Mouse (Mus musculus): ENCODE measurements at regions not wholly inside any gene's neighbourhood (a gene's known extent, or its start where the extent isn't known, plus 50 kb on each side); places are given as distances from the start of the nearest gene placed in this dataset.

- H3K27ac ChIP-seq (ENCODE audit: insufficient read depth, low read length), result no peak overlapping the region
- no peak for TF ChIP-seq POLR2A (IDR thresholded peaks at IDR 0.05; ENCODE audit: borderline replicate concordance, insufficient read depth, low read length)
- TF ChIP-seq CTCF (IDR thresholded peaks at IDR 0.05; ENCODE audit: borderline replicate concordance, insufficient read depth, low read depth, low read length), result no peak
- no peaks in the 10 kb centered on the region for H3K4me1 ChIP-seq (ENCODE audit: control insufficient read depth, insufficient read depth, low read length)
- 64% methylated on average over 1 of the region's 1 CpGs for WGBS
- H3K4me3 ChIP-seq (replicated peaks; ENCODE audit: insufficient read depth, low read depth, low read length), result no peak overlapping the region
- no peaks in the 10 kb centered on the region for H3K27me3 ChIP-seq (ENCODE audit: control insufficient read depth, insufficient read depth, low read length)
- no peak for DNase-seq
Measured at GRCm38 (mm10) chr13:119045112-119045511, 375.5 kb downstream of the Fgf10 start.

- no peak overlapping the region for H3K4me3 ChIP-seq (replicated peaks; ENCODE audit: insufficient read depth, low read depth, low read length)
- H3K27me3 ChIP-seq (ENCODE audit: control insufficient read depth, insufficient read depth, low read length), result no peaks in the 10 kb centered on the region
- no peak for DNase-seq
- TF ChIP-seq POLR2A (IDR thresholded peaks at IDR 0.05; ENCODE audit: borderline replicate concordance, insufficient read depth, low read length) (no peak), CTCF (IDR thresholded peaks at IDR 0.05; ENCODE audit: borderline replicate concordance, insufficient read depth, low read depth, low read length) (no peak)
- WGBS, result 72% methylated on average over 6 of the region's 6 CpGs
- no peaks in the 10 kb centered on the region for H3K4me1 ChIP-seq (ENCODE audit: control insufficient read depth, insufficient read depth, low read length)
- no peak overlapping the region for H3K27ac ChIP-seq (ENCODE audit: insufficient read depth, low read length)
Measured at GRCm38 (mm10) chr13:119068745-119069580, 359.4 kb upstream of the Paip1 start.

DNA sequence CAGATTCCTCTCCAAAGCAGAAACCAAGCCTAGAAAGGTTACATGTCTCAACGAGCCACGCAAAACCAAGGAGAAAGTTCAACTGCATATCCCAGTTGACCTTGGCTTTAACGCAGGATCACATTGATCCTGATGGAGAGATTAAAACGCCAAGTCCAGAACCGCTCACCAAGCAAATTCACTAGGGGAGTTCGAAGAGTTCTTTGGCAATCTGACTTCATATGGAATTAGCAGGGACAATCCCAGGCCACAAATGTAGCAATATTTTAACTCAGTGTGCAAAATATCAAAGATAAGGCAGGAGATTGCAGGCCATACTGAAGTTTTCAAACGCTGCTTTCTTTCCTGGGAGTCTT, 358.8 kb upstream of the Paip1 start:
- 83% methylated on average over 7 of the region's 7 CpGs for WGBS
- Histone ChIP-seq H3K27ac (ENCODE audit: insufficient read depth, low read length) (no peak overlapping the region), H3K4me1 (ENCODE audit: control insufficient read depth, insufficient read depth, low read length) (no peaks in the 10 kb centered on the region), H3K4me3 (replicated peaks; ENCODE audit: insufficient read depth, low read depth, low read length) (no peak overlapping the region), H3K27me3 (ENCODE audit: control insufficient read depth, insufficient read depth, low read length) (no peaks in the 10 kb centered on the region)
- DNase-seq, result no peak
- no peak for TF ChIP-seq CTCF (IDR thresholded peaks at IDR 0.05; ENCODE audit: borderline replicate concordance, insufficient read depth, low read depth, low read length)
- TF ChIP-seq POLR2A (IDR thresholded peaks at IDR 0.05; ENCODE audit: borderline replicate concordance, insufficient read depth, low read length), result no peak

GRCm38 (mm10) chr13:119079243-119079642, 349.2 kb upstream of the Paip1 start:
- TF ChIP-seq POLR2A (IDR thresholded peaks at IDR 0.05; ENCODE audit: borderline replicate concordance, insufficient read depth, low read length) (no peak), CTCF (IDR thresholded peaks at IDR 0.05; ENCODE audit: borderline replicate concordance, insufficient read depth, low read depth, low read length) (no peak)
- WGBS, result 92% methylated on average over 4 of the region's 4 CpGs
- no peaks in the 10 kb centered on the region for H3K4me1 ChIP-seq (ENCODE audit: control insufficient read depth, insufficient read depth, low read length)
- no peaks in the 10 kb centered on the region for H3K27me3 ChIP-seq (ENCODE audit: control insufficient read depth, insufficient read depth, low read length)
- H3K27ac ChIP-seq (ENCODE audit: insufficient read depth, low read length), result no peak overlapping the region
- DNase-seq, result no peak
- H3K4me3 ChIP-seq (replicated peaks; ENCODE audit: insufficient read depth, low read depth, low read length), result no peak overlapping the region

- H3K4me1 ChIP-seq (ENCODE audit: control insufficient read depth, insufficient read depth, low read length), result no peaks in the 10 kb centered on the region
- H3K27ac ChIP-seq (ENCODE audit: insufficient read depth, low read length), result no peak overlapping the region
- no peak overlapping the region for H3K4me3 ChIP-seq (replicated peaks; ENCODE audit: insufficient read depth, low read depth, low read length)
- 33% methylated on average over 1 of the region's 1 CpGs for WGBS
- no peaks in the 10 kb centered on the region for H3K27me3 ChIP-seq (ENCODE audit: control insufficient read depth, insufficient read depth, low read length)
- TF ChIP-seq CTCF (IDR thresholded peaks at IDR 0.05; ENCODE audit: borderline replicate concordance, insufficient read depth, low read depth, low read length) (no peak), POLR2A (IDR thresholded peaks at IDR 0.05; ENCODE audit: borderline replicate concordance, insufficient read depth, low read length) (no peak)
- DNase-seq, result no peak
Measured at GRCm38 (mm10) chr13:119081691-119082090, 346.7 kb upstream of the Paip1 start.

- H3K27me3 ChIP-seq (ENCODE audit: control insufficient read depth, insufficient read depth, low read length), result no peaks in the 10 kb centered on the region
- DNase-seq, result no peak
- H3K27ac ChIP-seq (ENCODE audit: insufficient read depth, low read length), result no peak overlapping the region
- TF ChIP-seq CTCF (IDR thresholded peaks at IDR 0.05; ENCODE audit: borderline replicate concordance, insufficient read depth, low read depth, low read length) (no peak), POLR2A (IDR thresholded peaks at IDR 0.05; ENCODE audit: borderline replicate concordance, insufficient read depth, low read length) (no peak)
- no peaks in the 10 kb centered on the region for H3K4me1 ChIP-seq (ENCODE audit: control insufficient read depth, insufficient read depth, low read length)
- 84% methylated on average over 3 of the region's 3 CpGs for WGBS
- H3K4me3 ChIP-seq (replicated peaks; ENCODE audit: insufficient read depth, low read depth, low read length), result no peak overlapping the region
Measured at GRCm38 (mm10) chr13:119117906-119118305, 310.5 kb upstream of the Paip1 start.

GRCm38 (mm10) chr13:119118382-119118781, 310.0 kb upstream of the Paip1 start:
- no peaks in the 10 kb centered on the region for H3K4me1 ChIP-seq (ENCODE audit: control insufficient read depth, insufficient read depth, low read length)
- WGBS, result 66% methylated on average over 1 of the region's 1 CpGs
- no peaks in the 10 kb centered on the region for H3K27me3 ChIP-seq (ENCODE audit: control insufficient read depth, insufficient read depth, low read length)
- TF ChIP-seq POLR2A (IDR thresholded peaks at IDR 0.05; ENCODE audit: borderline replicate concordance, insufficient read depth, low read length), result no peak
- TF ChIP-seq CTCF (IDR thresholded peaks at IDR 0.05; ENCODE audit: borderline replicate concordance, insufficient read depth, low read depth, low read length), result no peak
- no peak for DNase-seq
- no peak overlapping the region for H3K27ac ChIP-seq (ENCODE audit: insufficient read depth, low read length)
- H3K4me3 ChIP-seq (replicated peaks; ENCODE audit: insufficient read depth, low read depth, low read length), result no peak overlapping the region

DNA sequence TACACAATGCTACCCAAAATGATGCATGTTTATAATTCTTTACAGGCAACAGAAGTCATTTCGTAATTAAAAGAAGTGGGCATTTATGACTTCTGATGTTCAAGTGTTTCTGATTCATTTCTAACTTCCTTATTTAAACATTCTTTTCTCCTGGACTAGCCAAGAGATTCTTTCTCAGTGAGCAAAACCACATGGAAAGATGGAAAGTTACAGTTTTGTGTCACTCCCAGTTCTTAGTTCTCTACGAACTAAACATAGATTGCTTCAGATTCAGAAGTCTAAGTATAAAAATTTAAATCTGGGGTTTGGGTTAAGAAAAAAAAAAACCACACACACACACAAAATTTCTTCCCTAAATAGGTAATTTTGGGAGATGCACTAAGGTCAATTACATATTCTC, 288.0 kb upstream of the Paip1 start:
- Histone ChIP-seq H3K4me1 (ENCODE audit: control insufficient read depth, insufficient read depth, low read length) (no peaks in the 10 kb centered on the region), H3K27me3 (ENCODE audit: control insufficient read depth, insufficient read depth, low read length) (no peaks in the 10 kb centered on the region), H3K27ac (ENCODE audit: insufficient read depth, low read length) (no peak overlapping the region), H3K4me3 (replicated peaks; ENCODE audit: insufficient read depth, low read depth, low read length) (no peak overlapping the region)
- WGBS, result 94% methylated on average over 2 of the region's 2 CpGs
- TF ChIP-seq POLR2A (IDR thresholded peaks at IDR 0.05; ENCODE audit: borderline replicate concordance, insufficient read depth, low read length), result no peak
- TF ChIP-seq CTCF (IDR thresholded peaks at IDR 0.05; ENCODE audit: borderline replicate concordance, insufficient read depth, low read depth, low read length), result no peak
- DNase-seq, result no peak
